24 mouse cellular contexts compared by ENCODE assay signal in the genomic region with DNA sequence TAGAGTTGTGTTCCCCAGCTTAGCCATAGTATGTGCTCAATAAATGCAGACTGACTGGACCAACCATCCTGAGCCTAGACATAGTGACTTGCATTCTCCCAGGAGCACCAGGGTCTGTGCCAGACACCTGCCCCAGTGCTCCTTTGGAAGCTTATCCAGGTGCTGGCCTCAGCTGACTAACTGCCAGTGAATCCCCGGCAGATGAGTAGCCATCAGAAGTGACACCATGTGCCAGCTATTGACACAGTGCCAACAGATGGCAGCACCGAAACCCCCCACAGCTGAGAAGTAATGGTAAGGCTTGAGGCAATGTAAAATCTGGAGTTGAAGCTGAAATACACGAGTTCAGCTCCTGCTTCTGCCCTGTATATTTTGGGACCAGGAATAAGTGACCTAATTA.
DNase-seq lines count a peak whose midpoint lies in the region; ATAC-seq and TF ChIP-seq lines count a peak whose summit lies in the region.
"Had no signal": no experiment of that assay in that cellular context is flagged by ENCODE, and none has a peak within 500 bp of the region (broad histone marks: within the 10 kb centered on the region; RNA-seq: fewer than 3 reads in every experiment).

No protein-coding gene starts in this region.

- H3K27ac ChIP-seq in hindbrain, postnatal 0 days: no peak overlapping the region
- H3K27ac ChIP-seq in hindbrain, embryonic 14.5 days: no peak overlapping the region
- H3K27ac ChIP-seq: forebrain, embryonic 10.5 days; forebrain, embryonic 13.5 days; heart, embryonic 15.5 days; hindbrain, embryonic 10.5 days; hindbrain, embryonic 13.5 days had no signal

- H3K4me3 ChIP-seq in hindbrain, postnatal 0 days (ENCODE audit: low read length): no peak overlapping the region
- no peak overlapping the region for H3K4me3 ChIP-seq in hindbrain, embryonic 14.5 days (replicated peaks; ENCODE audit: low read length)
- H3K4me3 ChIP-seq: forebrain, embryonic 10.5 days; forebrain, embryonic 13.5 days; heart, embryonic 12.5 days; heart, embryonic 15.5 days; hindbrain, embryonic 10.5 days; hindbrain, embryonic 13.5 days had no signal

- H3K4me2 ChIP-seq in hindbrain, postnatal 0 days (ENCODE audit: low read depth, low read length): no peak overlapping the region
- H3K4me2 ChIP-seq in hindbrain, embryonic 14.5 days (replicated peaks): no peak overlapping the region
- H3K4me2 ChIP-seq: forebrain, embryonic 13.5 days; heart, embryonic 12.5 days; heart, embryonic 15.5 days; hindbrain, embryonic 13.5 days had no signal

- H3K27me3 ChIP-seq in hindbrain, postnatal 0 days (ENCODE audit: insufficient read depth, low read length): no peaks in the 10 kb centered on the region
- H3K27me3 ChIP-seq in hindbrain, embryonic 14.5 days (ENCODE audit: control insufficient read depth, insufficient read depth, low read length): 0 out of 2 replicates have a peak, but pooled peaks cover 3% of the 10 kb centered on the region
- H3K27me3 ChIP-seq: forebrain, embryonic 13.5 days; heart, embryonic 12.5 days; heart, embryonic 15.5 days had no signal

- no peaks in the 10 kb centered on the region for H3K36me3 ChIP-seq in hindbrain, postnatal 0 days (ENCODE audit: insufficient read depth, low read length)
- H3K36me3 ChIP-seq in hindbrain, embryonic 14.5 days (replicated peaks; ENCODE audit: control insufficient read depth, insufficient read depth): no peaks in the 10 kb centered on the region
- H3K36me3 ChIP-seq: forebrain, embryonic 10.5 days; G1E; heart, embryonic 12.5 days; heart, embryonic 15.5 days; hindbrain, embryonic 10.5 days; hindbrain, embryonic 13.5 days had no signal

- DNase-seq in cerebellum, adult 11-12 months: peak; percentile 67
- no peak for DNase-seq in cerebellum, postnatal 36 days
- peak; percentile 78 to 82 for DNase-seq in cerebellum, postnatal 10 days
- no peak for DNase-seq in cerebellum, postnatal 25 days
- DNase-seq in hindbrain, postnatal 0 days (ENCODE audit: low spot score): peak; percentile 46
- DNase-seq in hindbrain, embryonic 14.5 days (ENCODE audit: low spot score): no peak
- DNase-seq in A20 (ENCODE audit: low read depth, low spot score): peak; percentile 4
- no peak for DNase-seq in kidney, postnatal 10 days
- DNase-seq: adrenal gland, adult 2 months; adrenal gland, postnatal 14 days; B cell, adult 2 months; gastrocnemius, postnatal 25 days; heart, adult 18-20 months; heart, postnatal 10 days; heart, postnatal 36 days; kidney, adult 2 months had no signal

- TF ChIP-seq CTCF in hindbrain, postnatal 0 days (IDR thresholded peaks at IDR 0.05; ENCODE audit: low read depth): no peak

- no peaks in the 10 kb centered on the region for H3K9me3 ChIP-seq in hindbrain, postnatal 0 days (ENCODE audit: low read length)
- no peaks in the 10 kb centered on the region for H3K9me3 ChIP-seq in hindbrain, embryonic 14.5 days (ENCODE audit: control insufficient read depth, low read length)
- H3K9me3 ChIP-seq: forebrain, embryonic 10.5 days; forebrain, embryonic 13.5 days; G1E; heart, embryonic 12.5 days; heart, embryonic 15.5 days; hindbrain, embryonic 10.5 days; hindbrain, embryonic 13.5 days had no signal

- H3K4me1 ChIP-seq in hindbrain, postnatal 0 days (ENCODE audit: insufficient read depth, low read length): peaks cover 12% of the 10 kb centered on the region; the same call in 1 of the 2 replicates
- peaks cover 15% of the 10 kb centered on the region; the same call in 1 of the 2 replicates for H3K4me1 ChIP-seq in hindbrain, embryonic 14.5 days (replicated peaks; ENCODE audit: control insufficient read depth, insufficient read depth, low read length)
- H3K4me1 ChIP-seq: heart, embryonic 12.5 days; heart, embryonic 15.5 days had no signal

- ATAC-seq in hindbrain, postnatal 0 days: no peak
- no peak for ATAC-seq in hindbrain, embryonic 14.5 days (ENCODE audit: low FRiP score)
- ATAC-seq: forebrain, embryonic 13.5 days; intestine, postnatal 0 days had no signal

- H3K9ac ChIP-seq in hindbrain, postnatal 0 days (replicated peaks; ENCODE audit: low read length): no peak overlapping the region
- no peak overlapping the region for H3K9ac ChIP-seq in hindbrain, embryonic 14.5 days
- H3K9ac ChIP-seq: forebrain, embryonic 13.5 days; heart, embryonic 12.5 days; heart, embryonic 15.5 days; hindbrain, embryonic 13.5 days had no signal

- WGBS in hindbrain, postnatal 0 days: 45% methylated on average over 3 of the region's 3 CpGs
- 64% methylated on average over 3 of the region's 3 CpGs for WGBS in hindbrain, embryonic 14.5 days

Comparison
In these comparisons a context has a peak if more than half of its experiments do, and no peak if none do; other contexts are left out.
1. DNase-seq: peak in cerebellum, adult 11-12 months (single experiment), cerebellum, postnatal 10 days (2 of 2), hindbrain, postnatal 0 days (single experiment) and A20 (single experiment); none in cerebellum, postnatal 36 days (0 of 2), cerebellum, postnatal 25 days (0 of 2), hindbrain, embryonic 14.5 days (single experiment) and kidney, postnatal 10 days (single experiment).